Mouse (Mus musculus): ENCODE measurements around the gene Slc7a8. TPM values are rescaled to one million over a fixed set of nuclear protein-coding genes. Genes with fewer than 3 reads are reported as not detected.

Gene Slc7a8
- polyA plus RNA-seq, 1 experiment = 4.5 TPM

GRCm38 (mm10) chr14:54806124-54806523 lies 24.4 kb upstream of the Slc7a8 start:
- 80% methylated on average over 4 of the region's 4 CpGs for WGBS
- Histone ChIP-seq H3K27ac (ENCODE audit: control insufficient read depth, insufficient read depth, low read depth, low read length, poor library complexity) (no peak overlapping the region), H3K4me1 (ENCODE audit: control insufficient read depth, insufficient read depth, low read length) (no peaks in the 10 kb centered on the region; the same call in 1 of the 2 replicates), H3K4me3 (replicated peaks; ENCODE audit: control insufficient read depth, low read depth, low read length) (no peak overlapping the region)
- TF ChIP-seq POLR2A (IDR thresholded peaks at IDR 0.05; ENCODE audit: borderline replicate concordance, control insufficient read depth, low read depth, low read length) = no peak
- TF ChIP-seq CTCF (IDR thresholded peaks at IDR 0.05; ENCODE audit: control insufficient read depth, insufficient read depth, low read length) = no peak

GRCm38 (mm10) chr14:54802428-54802827 lies 20.7 kb upstream of the Slc7a8 start:
- Histone ChIP-seq H3K4me3 (replicated peaks; ENCODE audit: control insufficient read depth, low read depth, low read length) (no peak overlapping the region), H3K27ac (ENCODE audit: control insufficient read depth, insufficient read depth, low read depth, low read length, poor library complexity) (no peak overlapping the region), H3K4me1 (ENCODE audit: control insufficient read depth, insufficient read depth, low read length) (no peaks in the 10 kb centered on the region; the same call in 1 of the 2 replicates)
- TF ChIP-seq CTCF (IDR thresholded peaks at IDR 0.05; ENCODE audit: control insufficient read depth, insufficient read depth, low read length) (no peak), POLR2A (IDR thresholded peaks at IDR 0.05; ENCODE audit: borderline replicate concordance, control insufficient read depth, low read depth, low read length) (no peak)
- 37% methylated on average over 4 of the region's 4 CpGs for WGBS

- no peak for TF ChIP-seq CTCF (IDR thresholded peaks at IDR 0.05; ENCODE audit: control insufficient read depth, insufficient read depth, low read length)
- no peak for TF ChIP-seq POLR2A (IDR thresholded peaks at IDR 0.05; ENCODE audit: borderline replicate concordance, control insufficient read depth, low read depth, low read length)
- Histone ChIP-seq H3K27ac (ENCODE audit: control insufficient read depth, insufficient read depth, low read depth, low read length, poor library complexity) (no peak overlapping the region), H3K4me3 (replicated peaks; ENCODE audit: control insufficient read depth, low read depth, low read length) (no peak overlapping the region), H3K4me1 (ENCODE audit: control insufficient read depth, insufficient read depth, low read length) (no peaks in the 10 kb centered on the region; the same call in 1 of the 2 replicates)
- 75% methylated on average over 10 of the region's 10 CpGs for WGBS
Measured at GRCm38 (mm10) chr14:54799686-54800085, 17.9 kb upstream of the Slc7a8 start.

- H3K27ac ChIP-seq (ENCODE audit: control insufficient read depth, insufficient read depth, low read depth, low read length, poor library complexity) = no peak overlapping the region
- TF ChIP-seq CTCF (IDR thresholded peaks at IDR 0.05; ENCODE audit: control insufficient read depth, insufficient read depth, low read length) (no peak), POLR2A (IDR thresholded peaks at IDR 0.05; ENCODE audit: borderline replicate concordance, control insufficient read depth, low read depth, low read length) (no peak)
- no peak overlapping the region for H3K4me3 ChIP-seq (replicated peaks; ENCODE audit: control insufficient read depth, low read depth, low read length)
- 83% methylated on average over 15 of the region's 15 CpGs for WGBS
- H3K4me1 ChIP-seq (ENCODE audit: control insufficient read depth, insufficient read depth, low read length) = peaks cover 2% of the 10 kb centered on the region
Measured at GRCm38 (mm10) chr14:54796760-54797159, 15.0 kb upstream of the Slc7a8 start.

GRCm38 (mm10) chr14:54795901-54796300 lies 14.2 kb upstream of the Slc7a8 start:
- TF ChIP-seq CTCF (IDR thresholded peaks at IDR 0.05; ENCODE audit: control insufficient read depth, insufficient read depth, low read length) (no peak), POLR2A (IDR thresholded peaks at IDR 0.05; ENCODE audit: borderline replicate concordance, control insufficient read depth, low read depth, low read length) (no peak)
- WGBS = 83% methylated on average over 1 of the region's 1 CpGs
- peaks cover 2% of the 10 kb centered on the region for H3K4me1 ChIP-seq (ENCODE audit: control insufficient read depth, insufficient read depth, low read length)
- no peak overlapping the region for H3K4me3 ChIP-seq (replicated peaks; ENCODE audit: control insufficient read depth, low read depth, low read length)
- H3K27ac ChIP-seq (ENCODE audit: control insufficient read depth, insufficient read depth, low read depth, low read length, poor library complexity) = no peak overlapping the region

GRCm38 (mm10) chr14:54793894-54794830 lies 12.4 kb upstream of the Slc7a8 start:
- WGBS = 70% methylated on average over 8 of the region's 8 CpGs
- H3K27ac ChIP-seq (ENCODE audit: control insufficient read depth, insufficient read depth, low read depth, low read length, poor library complexity) = no peak overlapping the region
- no peak overlapping the region for H3K4me3 ChIP-seq (replicated peaks; ENCODE audit: control insufficient read depth, low read depth, low read length)
- peaks cover 2% of the 10 kb centered on the region for H3K4me1 ChIP-seq (ENCODE audit: control insufficient read depth, insufficient read depth, low read length)
- TF ChIP-seq CTCF (IDR thresholded peaks at IDR 0.05; ENCODE audit: control insufficient read depth, insufficient read depth, low read length) (no peak), POLR2A (IDR thresholded peaks at IDR 0.05; ENCODE audit: borderline replicate concordance, control insufficient read depth, low read depth, low read length) (no peak)

GRCm38 (mm10) chr14:54793351-54793750 lies 11.6 kb upstream of the Slc7a8 start:
- TF ChIP-seq CTCF (IDR thresholded peaks at IDR 0.05; ENCODE audit: control insufficient read depth, insufficient read depth, low read length) (no peak), POLR2A (IDR thresholded peaks at IDR 0.05; ENCODE audit: borderline replicate concordance, control insufficient read depth, low read depth, low read length) (no peak)
- H3K27ac ChIP-seq (ENCODE audit: control insufficient read depth, insufficient read depth, low read depth, low read length, poor library complexity) = no peak overlapping the region
- 57% methylated on average over 1 of the region's 1 CpGs for WGBS
- peaks cover 2% of the 10 kb centered on the region for H3K4me1 ChIP-seq (ENCODE audit: control insufficient read depth, insufficient read depth, low read length)
- H3K4me3 ChIP-seq (replicated peaks; ENCODE audit: control insufficient read depth, low read depth, low read length) = no peak overlapping the region

GRCm38 (mm10) chr14:54792166-54792565 lies 10.4 kb upstream of the Slc7a8 start:
- Histone ChIP-seq H3K4me1 (ENCODE audit: control insufficient read depth, insufficient read depth, low read length) (peaks cover 2% of the 10 kb centered on the region), H3K4me3 (replicated peaks; ENCODE audit: control insufficient read depth, low read depth, low read length) (no peak overlapping the region), H3K27ac (ENCODE audit: control insufficient read depth, insufficient read depth, low read depth, low read length, poor library complexity) (no peak overlapping the region)
- TF ChIP-seq POLR2A (IDR thresholded peaks at IDR 0.05; ENCODE audit: borderline replicate concordance, control insufficient read depth, low read depth, low read length) (no peak), CTCF (IDR thresholded peaks at IDR 0.05; ENCODE audit: control insufficient read depth, insufficient read depth, low read length) (no peak)
- 42% methylated on average over 6 of the region's 6 CpGs for WGBS

All from bone marrow, adult 2 months (tissue).